Mouse (Mus musculus) cerebellum, adult 9-10 months (tissue): ENCODE results near the gene Adam11.
"Not testable (repeated sequence)": the region's sequence is repeated elsewhere in the genome, so short reads cannot be mapped to it uniquely, and the experiment has no call there.

ENCODE experiments used
- DNase-seq: peaks from one replicate; pipeline ENCODE4 v3.0.0; 2022

Gene Adam11

GRCm38 (mm10) chr11:102761309-102762210 is at the start of gene Adam11:
Gene Adam11 (plus strand): TSS chr11:102761439.
- peak; percentile 67 for DNase-seq

GRCm38 (mm10) chr11:102712411-102712810 is 48.8 kb upstream of the Adam11 start:
- DNase-seq = no peak

GRCm38 (mm10) chr11:102714578-102714977 is 46.7 kb upstream of the Adam11 start:
- DNase-seq = not testable (repeated sequence)

DNA sequence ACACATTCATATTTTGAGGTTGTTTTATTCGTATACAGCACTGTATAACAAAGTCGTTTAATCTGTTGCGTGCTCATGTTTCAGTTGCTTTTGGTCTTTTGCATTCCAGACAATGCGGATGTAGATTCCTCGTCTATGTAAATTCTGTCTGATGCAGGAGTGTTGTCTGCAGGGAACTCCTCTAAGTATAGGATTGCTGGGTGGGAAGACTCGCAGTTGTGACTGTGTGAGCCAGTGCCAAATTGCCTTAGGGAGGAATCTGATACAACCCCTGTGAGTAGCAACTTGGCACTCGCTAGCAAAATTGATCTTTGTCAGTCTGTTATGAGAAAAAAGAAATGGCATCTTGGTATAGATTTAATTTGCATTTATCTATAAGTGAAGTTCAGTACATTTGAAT is 45.1 kb upstream of the Adam11 start:
- DNase-seq = no peak

DNA sequence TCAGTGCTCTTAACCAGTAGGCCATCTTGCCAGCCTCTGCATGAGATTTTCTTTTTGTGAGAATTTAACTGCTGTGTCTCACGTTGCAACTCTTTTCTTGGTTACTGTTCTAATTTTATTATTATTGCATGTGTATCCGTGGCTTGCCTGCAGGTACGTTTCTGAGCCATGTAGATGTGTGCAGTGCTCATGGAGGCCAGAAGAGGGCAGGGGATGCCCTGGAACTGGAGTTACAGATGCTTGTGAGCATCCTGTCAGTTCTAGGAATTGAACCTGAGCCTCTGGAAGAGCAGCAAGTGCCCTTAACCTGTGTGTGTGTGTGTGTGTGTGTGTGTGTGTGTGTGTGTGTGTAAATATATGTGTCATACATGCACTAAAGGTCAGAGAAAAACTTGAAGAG is 35.7 kb upstream of the Adam11 start:
- DNase-seq = no peak

- peak; percentile 84 for DNase-seq
Measured at GRCm38 (mm10) chr11:102728614-102729013, 32.6 kb upstream of the Adam11 start.

GRCm38 (mm10) chr11:102729835-102730234 is 31.4 kb upstream of the Adam11 start:
- no peak for DNase-seq

- peak; percentile 75 for DNase-seq
Measured at GRCm38 (mm10) chr11:102731366-102731765, 29.9 kb upstream of the Adam11 start.

DNA sequence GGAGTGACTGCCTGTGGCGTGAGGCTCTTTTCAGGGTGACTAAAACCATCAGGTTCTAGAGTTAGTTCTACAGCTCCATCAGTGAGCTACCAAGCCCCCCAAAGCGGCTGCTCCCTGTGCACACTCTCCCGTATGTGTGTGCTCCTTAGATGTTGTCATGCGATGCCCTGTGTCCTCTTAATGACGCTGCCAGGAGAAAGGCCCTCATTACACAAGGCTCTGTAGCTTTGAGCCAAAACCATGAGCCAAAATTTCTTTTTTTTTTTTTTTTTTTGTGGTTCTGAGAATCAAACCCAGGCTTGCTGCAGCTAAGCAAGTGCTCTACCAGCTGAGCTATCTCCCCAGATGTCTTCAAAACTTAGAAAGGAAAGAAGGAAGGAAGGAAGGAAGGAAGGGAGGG is 28.1 kb upstream of the Adam11 start:
- DNase-seq = no peak

- DNase-seq = no peak
Measured at GRCm38 (mm10) chr11:102734961-102735360, 26.3 kb upstream of the Adam11 start.

GRCm38 (mm10) chr11:102738046-102738445 is 23.2 kb upstream of the Adam11 start:
- DNase-seq = no peak

DNA sequence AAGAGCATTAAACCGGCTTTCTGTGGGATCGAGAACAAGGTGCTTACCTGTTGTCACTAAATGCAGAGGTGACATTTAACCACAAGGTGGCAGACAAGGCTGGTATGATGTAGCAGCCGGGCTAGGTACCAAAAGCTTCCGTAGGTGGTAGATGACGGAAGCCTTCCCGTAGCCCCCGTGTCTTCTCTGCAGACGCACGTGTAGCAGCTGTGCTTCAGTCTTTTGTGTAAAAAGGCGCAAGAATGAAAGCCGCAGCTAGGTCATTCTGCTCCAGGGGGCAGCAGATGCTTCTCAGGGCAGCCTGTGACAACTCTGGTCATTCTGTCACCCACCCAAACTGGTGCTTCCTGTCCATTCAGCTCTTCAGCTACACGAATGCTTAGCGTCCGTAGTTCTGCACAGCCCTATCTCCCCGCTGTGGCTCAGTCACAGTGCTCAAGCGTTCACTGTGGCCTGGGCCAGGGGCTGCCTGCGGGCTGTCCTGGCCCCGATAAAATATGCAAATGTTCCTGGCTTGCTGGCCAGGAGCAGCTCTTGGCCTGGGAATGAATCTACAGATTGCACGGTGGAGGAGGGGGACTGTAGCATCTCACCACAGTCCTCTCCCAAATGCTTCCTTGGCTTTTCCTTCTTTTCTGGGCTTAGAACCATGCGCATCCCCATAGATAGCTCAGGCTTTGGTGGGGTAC is 21.8 kb upstream of the Adam11 start:
- peak; percentile 95 for DNase-seq

- DNase-seq = peak; percentile 56
Measured at GRCm38 (mm10) chr11:102740634-102741033, 20.6 kb upstream of the Adam11 start.

- DNase-seq = peak; percentile 94
Measured at GRCm38 (mm10) chr11:102741129-102741950, 19.9 kb upstream of the Adam11 start.

DNA sequence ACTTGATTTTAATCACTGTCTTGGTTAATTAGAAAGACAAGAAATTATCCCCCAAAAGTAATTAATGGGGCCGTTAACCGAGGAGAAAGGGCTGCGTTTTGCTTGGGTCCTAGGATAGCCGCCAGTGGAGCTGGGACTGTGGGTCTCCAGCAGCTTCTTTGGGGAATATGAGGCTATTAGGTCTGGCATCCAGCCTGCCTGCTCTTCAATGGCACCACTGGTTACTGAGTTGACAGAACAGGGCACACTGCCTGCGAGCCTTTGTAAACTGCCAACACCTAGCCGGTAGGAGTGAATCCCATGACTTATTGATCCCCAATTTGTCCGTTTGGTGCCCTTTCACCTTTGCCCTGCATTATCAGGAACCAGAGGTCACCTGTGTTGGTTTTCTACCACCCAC is 19.2 kb upstream of the Adam11 start:
- peak; percentile 70 for DNase-seq

DNA sequence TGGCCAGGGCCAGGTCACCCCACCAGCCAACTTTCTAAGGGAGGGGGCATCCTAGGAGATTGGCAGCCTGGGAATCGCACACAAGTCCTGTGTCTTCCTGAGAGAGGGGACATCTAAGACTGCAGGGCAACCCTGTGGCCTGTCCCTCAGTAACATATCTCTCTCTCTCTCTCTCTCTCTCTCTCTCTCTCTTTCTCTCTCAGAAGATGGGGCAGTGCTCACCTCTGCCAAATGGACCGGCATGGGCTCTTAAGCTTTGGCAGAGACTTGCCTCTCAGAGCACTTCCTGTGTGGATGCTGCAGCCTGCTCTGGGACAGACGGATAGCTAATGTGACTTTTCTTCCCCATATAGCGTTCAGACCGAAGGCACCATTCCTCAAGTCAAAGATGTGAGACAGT is 18.4 kb upstream of the Adam11 start:
- peak; percentile 51 for DNase-seq

DNA sequence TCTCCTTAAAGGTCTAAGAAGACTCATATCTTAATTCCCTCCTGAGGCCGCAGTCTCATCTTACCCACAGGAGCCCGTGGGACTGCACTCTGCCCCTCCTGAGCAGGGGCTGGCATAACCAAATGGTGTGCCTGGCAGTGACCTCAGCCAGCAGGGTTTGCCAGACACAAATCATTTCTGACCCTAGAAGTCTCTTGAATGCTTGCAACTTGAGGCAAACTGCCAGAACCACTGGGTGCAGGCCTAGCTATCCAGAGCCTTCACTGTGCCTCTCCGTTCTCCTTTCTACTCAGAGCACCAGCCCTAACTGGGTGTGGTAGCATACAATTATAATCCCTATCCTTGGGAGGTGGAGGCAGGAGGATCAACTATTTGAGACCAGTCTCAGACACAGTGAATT is 16.5 kb upstream of the Adam11 start:
- peak; percentile 53 for DNase-seq

- no peak for DNase-seq
Measured at GRCm38 (mm10) chr11:102747866-102748265, 13.4 kb upstream of the Adam11 start.

- peak; percentile 89 for DNase-seq
Measured at GRCm38 (mm10) chr11:102748381-102748780, 12.9 kb upstream of the Adam11 start.

DNA sequence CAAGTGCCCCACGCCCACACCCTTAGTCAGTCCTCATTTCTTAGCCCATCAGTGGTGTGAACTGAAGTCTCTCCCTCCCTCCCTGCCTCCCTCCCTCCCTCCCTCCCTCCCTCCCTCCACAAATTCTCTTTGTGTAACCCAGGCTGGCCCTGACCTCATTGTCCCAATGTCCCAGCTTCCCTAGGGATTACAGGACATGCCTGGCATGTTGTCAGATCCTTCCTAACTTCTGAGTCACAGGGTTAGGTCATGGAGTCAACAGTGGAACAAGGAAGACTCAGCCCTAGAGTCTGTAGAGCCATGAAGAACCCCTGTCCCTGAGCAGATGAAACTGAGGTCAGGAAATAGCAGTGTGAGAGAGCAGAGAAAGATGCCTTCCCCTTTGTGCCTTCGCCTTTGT is 11.5 kb upstream of the Adam11 start:
- DNase-seq = no peak

DNA sequence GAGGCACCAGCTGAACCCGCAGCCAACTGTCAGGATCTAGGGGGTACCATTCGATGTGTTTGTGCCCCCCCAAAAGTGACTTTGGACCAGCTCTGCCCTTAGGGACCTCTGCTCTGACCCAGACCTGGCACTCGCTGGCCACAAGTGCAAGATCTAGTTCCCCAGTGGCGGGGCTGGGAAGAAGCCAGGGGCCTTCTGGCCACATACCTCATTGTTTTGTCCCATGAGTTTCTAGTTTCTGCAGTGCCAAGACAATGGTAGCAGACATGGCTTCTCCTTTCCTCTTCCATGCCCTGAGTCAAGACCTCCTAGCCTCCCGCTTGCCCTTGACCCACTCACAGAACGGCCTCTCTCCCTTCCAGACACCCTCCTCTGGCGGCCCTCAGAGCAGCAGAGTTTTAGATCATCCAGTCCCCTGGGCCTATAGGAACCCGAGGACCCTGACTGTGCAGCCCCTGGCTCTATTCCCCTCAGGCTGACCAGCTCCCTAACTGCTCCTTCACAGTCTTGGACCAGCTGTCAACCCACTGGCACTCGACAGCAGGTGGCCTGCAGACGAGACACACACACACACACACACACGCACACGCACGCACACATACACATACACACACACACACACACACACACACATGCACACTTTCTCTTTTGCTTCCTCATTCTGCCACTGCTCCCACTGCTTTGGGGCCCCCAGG is 8.2 kb upstream of the Adam11 start:
- peak; percentile 49 for DNase-seq

- DNase-seq = no peak
Measured at GRCm38 (mm10) chr11:102753591-102754324, 7.5 kb upstream of the Adam11 start.
